Mouse (Mus musculus): ENCODE measurements around the gene Pold2.
A peak's percentile ranks its signal among the peaks of the same experiment; 100 is the strongest.

Gene Pold2

GRCm38 (mm10) chr11:5877921-5878526, at the start of gene Pold2:
Pold2 (minus strand) TSS chr11:5878292.
- DNase-seq (ENCODE audit: low read depth, low spot score), result peak; percentile 98
- Histone ChIP-seq H3K27me3 (ENCODE audit: control insufficient read depth, insufficient read depth, low read length, poor library complexity, severe bottlenecking) (no peaks in the 10 kb centered on the region), H3K36me3 (ENCODE audit: control insufficient read depth, insufficient read depth, low read length, poor library complexity, severe bottlenecking) (peaks cover 2% of the 10 kb centered on the region; the same call in 1 of the 2 replicates)

- DNase-seq (ENCODE audit: low read depth, low spot score), result no peak
- no peaks in the 10 kb centered on the region for H3K36me3 ChIP-seq (ENCODE audit: control insufficient read depth, insufficient read depth, low read length, poor library complexity, severe bottlenecking)
- no peaks in the 10 kb centered on the region for H3K27me3 ChIP-seq (ENCODE audit: control insufficient read depth, insufficient read depth, low read length, poor library complexity, severe bottlenecking)
These were observed 48.7 kb upstream of the Pold2 start for GRCm38 (mm10) chr11:5926696-5927220.

GRCm38 (mm10) chr11:5924699-5925098, 46.6 kb upstream of the Pold2 start:
- H3K27me3 ChIP-seq (ENCODE audit: control insufficient read depth, insufficient read depth, low read length, poor library complexity, severe bottlenecking), result no peaks in the 10 kb centered on the region
- no peaks in the 10 kb centered on the region for H3K36me3 ChIP-seq (ENCODE audit: control insufficient read depth, insufficient read depth, low read length, poor library complexity, severe bottlenecking)
- no peak for DNase-seq (ENCODE audit: low read depth, low spot score)

GRCm38 (mm10) chr11:5920323-5920960, 42.4 kb upstream of the Pold2 start:
- H3K36me3 ChIP-seq (ENCODE audit: control insufficient read depth, insufficient read depth, low read length, poor library complexity, severe bottlenecking), result no peaks in the 10 kb centered on the region
- H3K27me3 ChIP-seq (ENCODE audit: control insufficient read depth, insufficient read depth, low read length, poor library complexity, severe bottlenecking), result no peaks in the 10 kb centered on the region
- peak; percentile 41 for DNase-seq (ENCODE audit: low read depth, low spot score)

- H3K36me3 ChIP-seq (ENCODE audit: control insufficient read depth, insufficient read depth, low read length, poor library complexity, severe bottlenecking), result no peaks in the 10 kb centered on the region
- no peaks in the 10 kb centered on the region for H3K27me3 ChIP-seq (ENCODE audit: control insufficient read depth, insufficient read depth, low read length, poor library complexity, severe bottlenecking)
- no peak for DNase-seq (ENCODE audit: low read depth, low spot score)
These were observed 41.5 kb upstream of the Pold2 start for GRCm38 (mm10) chr11:5919606-5920005.

GRCm38 (mm10) chr11:5918111-5918510, 40.0 kb upstream of the Pold2 start:
- H3K36me3 ChIP-seq (ENCODE audit: control insufficient read depth, insufficient read depth, low read length, poor library complexity, severe bottlenecking), result no peaks in the 10 kb centered on the region
- no peaks in the 10 kb centered on the region for H3K27me3 ChIP-seq (ENCODE audit: control insufficient read depth, insufficient read depth, low read length, poor library complexity, severe bottlenecking)
- no peak for DNase-seq (ENCODE audit: low read depth, low spot score)

- no peak for DNase-seq (ENCODE audit: low read depth, low spot score)
- H3K36me3 ChIP-seq (ENCODE audit: control insufficient read depth, insufficient read depth, low read length, poor library complexity, severe bottlenecking), result no peaks in the 10 kb centered on the region
- no peaks in the 10 kb centered on the region for H3K27me3 ChIP-seq (ENCODE audit: control insufficient read depth, insufficient read depth, low read length, poor library complexity, severe bottlenecking)
These were observed 38.1 kb upstream of the Pold2 start for GRCm38 (mm10) chr11:5916178-5916548.

- Histone ChIP-seq H3K36me3 (ENCODE audit: control insufficient read depth, insufficient read depth, low read length, poor library complexity, severe bottlenecking) (no peaks in the 10 kb centered on the region), H3K27me3 (ENCODE audit: control insufficient read depth, insufficient read depth, low read length, poor library complexity, severe bottlenecking) (no peaks in the 10 kb centered on the region)
- no peak for DNase-seq (ENCODE audit: low read depth, low spot score)
These were observed 37.5 kb upstream of the Pold2 start for GRCm38 (mm10) chr11:5915429-5916177.

- DNase-seq (ENCODE audit: low read depth, low spot score), result no peak
- H3K27me3 ChIP-seq (ENCODE audit: control insufficient read depth, insufficient read depth, low read length, poor library complexity, severe bottlenecking), result no peaks in the 10 kb centered on the region
- H3K36me3 ChIP-seq (ENCODE audit: control insufficient read depth, insufficient read depth, low read length, poor library complexity, severe bottlenecking), result no peaks in the 10 kb centered on the region
These were observed 36.8 kb upstream of the Pold2 start for GRCm38 (mm10) chr11:5914940-5915339.

GRCm38 (mm10) chr11:5913936-5914335, 35.8 kb upstream of the Pold2 start:
- no peaks in the 10 kb centered on the region for H3K36me3 ChIP-seq (ENCODE audit: control insufficient read depth, insufficient read depth, low read length, poor library complexity, severe bottlenecking)
- H3K27me3 ChIP-seq (ENCODE audit: control insufficient read depth, insufficient read depth, low read length, poor library complexity, severe bottlenecking), result no peaks in the 10 kb centered on the region

GRCm38 (mm10) chr11:5913256-5913655, 35.2 kb upstream of the Pold2 start:
- H3K36me3 ChIP-seq (ENCODE audit: control insufficient read depth, insufficient read depth, low read length, poor library complexity, severe bottlenecking), result no peaks in the 10 kb centered on the region
- H3K27me3 ChIP-seq (ENCODE audit: control insufficient read depth, insufficient read depth, low read length, poor library complexity, severe bottlenecking), result no peaks in the 10 kb centered on the region
- no peak for DNase-seq (ENCODE audit: low read depth, low spot score)

More at GRCm38 (mm10) chr11:5913936-5914335, 35.8 kb upstream of the Pold2 start:
- DNase-seq (ENCODE audit: low read depth, low spot score), result no peak

- no peaks in the 10 kb centered on the region for H3K36me3 ChIP-seq (ENCODE audit: control insufficient read depth, insufficient read depth, low read length, poor library complexity, severe bottlenecking)
- peak; percentile 66 for DNase-seq (ENCODE audit: low read depth, low spot score)
- no peaks in the 10 kb centered on the region for H3K27me3 ChIP-seq (ENCODE audit: control insufficient read depth, insufficient read depth, low read length, poor library complexity, severe bottlenecking)
These were observed 34.5 kb upstream of the Pold2 start for GRCm38 (mm10) chr11:5912635-5913034.

GRCm38 (mm10) chr11:5908642-5909041, 30.6 kb upstream of the Pold2 start:
- Histone ChIP-seq H3K27me3 (ENCODE audit: control insufficient read depth, insufficient read depth, low read length, poor library complexity, severe bottlenecking) (no peaks in the 10 kb centered on the region), H3K36me3 (ENCODE audit: control insufficient read depth, insufficient read depth, low read length, poor library complexity, severe bottlenecking) (no peaks in the 10 kb centered on the region)
- no peak for DNase-seq (ENCODE audit: low read depth, low spot score)

- Histone ChIP-seq H3K36me3 (ENCODE audit: control insufficient read depth, insufficient read depth, low read length, poor library complexity, severe bottlenecking) (no peaks in the 10 kb centered on the region), H3K27me3 (ENCODE audit: control insufficient read depth, insufficient read depth, low read length, poor library complexity, severe bottlenecking) (no peaks in the 10 kb centered on the region)
- DNase-seq (ENCODE audit: low read depth, low spot score), result no peak
These were observed 29.0 kb upstream of the Pold2 start for GRCm38 (mm10) chr11:5907096-5907495.
